Mouse (Mus musculus): Measurements from ENCODE around the gene Arhgef1. TPM values are rescaled to one million over a fixed set of nuclear protein-coding genes. Genes with fewer than 3 reads are reported as not detected.

Gene Arhgef1
- polyA plus RNA-seq, 1 experiment from 2014 or later: 78.5 TPM

- Histone ChIP-seq H3K27ac (replicated peaks) (no peak overlapping the region), H3K4me2 (no peak overlapping the region), H3K27me3 (replicated peaks) (peaks cover 82% of the 10 kb centered on the region), H3K36me3 (no peaks in the 10 kb centered on the region), H3K9ac (replicated peaks) (no peak overlapping the region), H3K9me3 (replicated peaks) (no peaks in the 10 kb centered on the region), H3K4me3 (replicated peaks) (no peak overlapping the region), H3K4me1 (peaks cover 45% of the 10 kb centered on the region)
- WGBS: 1% methylated on average over 8 of the region's 8 CpGs
- no peak; the same call in 1 of the 2 replicates for ATAC-seq (ENCODE audit: low FRiP score)
Observed at GRCm38 (mm10) chr7:24949958-24950623, 47.4 kb downstream of the Arhgef1 start.

GRCm38 (mm10) chr7:24953966-24954365, 51.3 kb downstream of the Arhgef1 start:
- no peak for ATAC-seq (ENCODE audit: low FRiP score)
- Histone ChIP-seq H3K4me3 (replicated peaks) (peak overlapping the region; percentile 37), H3K27me3 (replicated peaks) (peaks cover 67% of the 10 kb centered on the region), H3K9ac (replicated peaks) (peak overlapping the region; percentile 30; the same call in 1 of the 2 replicates), H3K9me3 (replicated peaks) (no peaks in the 10 kb centered on the region), H3K4me2 (peak overlapping the region; percentile 62), H3K4me1 (peaks cover 45% of the 10 kb centered on the region), H3K27ac (replicated peaks) (no peak overlapping the region), H3K36me3 (no peaks in the 10 kb centered on the region)
- under 1% methylated on average over 24 of the region's 24 CpGs for WGBS

- under 1% methylated on average over 30 of the region's 30 CpGs for WGBS
- Histone ChIP-seq H3K9me3 (replicated peaks) (no peaks in the 10 kb centered on the region), H3K4me1 (peaks cover 41% of the 10 kb centered on the region), H3K27me3 (replicated peaks) (peaks cover 64% of the 10 kb centered on the region), H3K36me3 (no peaks in the 10 kb centered on the region), H3K27ac (replicated peaks) (no peak overlapping the region), H3K9ac (replicated peaks) (peak overlapping the region; percentile 33; the same call in 1 of the 2 replicates), H3K4me3 (replicated peaks) (peak overlapping the region; percentile 37), H3K4me2 (peak overlapping the region; percentile 62)
- no peak; the same call in 1 of the 2 replicates for ATAC-seq (ENCODE audit: low FRiP score)
Observed at GRCm38 (mm10) chr7:24954450-24954849, 51.7 kb downstream of the Arhgef1 start.

- no peak overlapping the region for H3K27ac ChIP-seq (replicated peaks)
- peak overlapping the region; percentile 62 for H3K4me2 ChIP-seq
- peaks cover 34% of the 10 kb centered on the region for H3K4me1 ChIP-seq
- H3K27me3 ChIP-seq (replicated peaks): peaks cover 56% of the 10 kb centered on the region
- H3K9me3 ChIP-seq (replicated peaks): no peaks in the 10 kb centered on the region
- peak overlapping the region; percentile 37 for H3K4me3 ChIP-seq (replicated peaks)
- ATAC-seq (ENCODE audit: low FRiP score): no peak
- H3K9ac ChIP-seq (replicated peaks): peak overlapping the region; percentile 41
- 5% methylated on average over 32 of the region's 33 CpGs for WGBS
- no peaks in the 10 kb centered on the region for H3K36me3 ChIP-seq
Observed at GRCm38 (mm10) chr7:24955226-24955625, 52.5 kb downstream of the Arhgef1 start.

GRCm38 (mm10) chr7:24964288-24964687, 61.6 kb downstream of the Arhgef1 start:
- H3K4me1 ChIP-seq: no peaks in the 10 kb centered on the region
- no peak for ATAC-seq (ENCODE audit: low FRiP score)

GRCm38 (mm10) chr7:24964897-24965535, 62.3 kb downstream of the Arhgef1 start:
- Histone ChIP-seq H3K4me2 (no peak overlapping the region), H3K4me3 (replicated peaks) (no peak overlapping the region), H3K4me1 (no peaks in the 10 kb centered on the region), H3K27ac (replicated peaks) (no peak overlapping the region), H3K36me3 (0 out of 2 replicates have a peak, but pooled peaks cover 3% of the 10 kb centered on the region), H3K9me3 (replicated peaks) (no peaks in the 10 kb centered on the region), H3K9ac (replicated peaks) (no peak overlapping the region), H3K27me3 (replicated peaks) (no peaks in the 10 kb centered on the region)
- ATAC-seq (ENCODE audit: low FRiP score): no peak
- WGBS: 15% methylated on average over 5 of the region's 5 CpGs

More at GRCm38 (mm10) chr7:24964288-24964687, 61.6 kb downstream of the Arhgef1 start:
- H3K36me3 ChIP-seq: no peaks in the 10 kb centered on the region
- H3K27ac ChIP-seq (replicated peaks): no peak overlapping the region
- H3K9ac ChIP-seq (replicated peaks): no peak overlapping the region
- H3K9me3 ChIP-seq (replicated peaks): no peaks in the 10 kb centered on the region
- no peaks in the 10 kb centered on the region for H3K27me3 ChIP-seq (replicated peaks)
- no peak overlapping the region for H3K4me2 ChIP-seq
- H3K4me3 ChIP-seq (replicated peaks): no peak overlapping the region
- 82% methylated on average over 2 of the region's 2 CpGs for WGBS

- Histone ChIP-seq H3K36me3 (0 out of 2 replicates have a peak, but pooled peaks cover 3% of the 10 kb centered on the region), H3K9ac (replicated peaks) (no peak overlapping the region), H3K9me3 (replicated peaks) (no peaks in the 10 kb centered on the region), H3K27me3 (replicated peaks) (no peaks in the 10 kb centered on the region), H3K4me3 (replicated peaks) (no peak overlapping the region), H3K4me1 (peaks cover 12% of the 10 kb centered on the region), H3K4me2 (no peak overlapping the region), H3K27ac (replicated peaks) (no peak overlapping the region)
- 85% methylated on average over 8 of the region's 8 CpGs for WGBS
- ATAC-seq (ENCODE audit: low FRiP score): no peak
Observed at GRCm38 (mm10) chr7:24967966-24968365, 65.3 kb downstream of the Arhgef1 start.

GRCm38 (mm10) chr7:24968463-24968862, 65.8 kb downstream of the Arhgef1 start:
- H3K4me3 ChIP-seq (replicated peaks): no peak overlapping the region
- no peak overlapping the region for H3K9ac ChIP-seq (replicated peaks)
- ATAC-seq (ENCODE audit: low FRiP score): no peak
- 77% methylated on average over 6 of the region's 6 CpGs for WGBS
- no peak overlapping the region for H3K4me2 ChIP-seq
- H3K27ac ChIP-seq (replicated peaks): no peak overlapping the region
- no peaks in the 10 kb centered on the region for H3K27me3 ChIP-seq (replicated peaks)
- no peaks in the 10 kb centered on the region for H3K9me3 ChIP-seq (replicated peaks)
- peaks cover 12% of the 10 kb centered on the region for H3K4me1 ChIP-seq
- 0 out of 2 replicates have a peak, but pooled peaks cover 3% of the 10 kb centered on the region for H3K36me3 ChIP-seq

GRCm38 (mm10) chr7:24969805-24970204, 67.1 kb downstream of the Arhgef1 start:
- no peak for ATAC-seq (ENCODE audit: low FRiP score)
- Histone ChIP-seq H3K9me3 (replicated peaks) (no peaks in the 10 kb centered on the region), H3K4me3 (replicated peaks) (no peak overlapping the region), H3K4me1 (peaks cover 12% of the 10 kb centered on the region), H3K36me3 (0 out of 2 replicates have a peak, but pooled peaks cover 3% of the 10 kb centered on the region), H3K27ac (replicated peaks) (no peak overlapping the region), H3K4me2 (no peak overlapping the region), H3K27me3 (replicated peaks) (no peaks in the 10 kb centered on the region), H3K9ac (replicated peaks) (no peak overlapping the region)
- WGBS: 75% methylated on average over 12 of the region's 12 CpGs

- Histone ChIP-seq H3K9ac (replicated peaks) (no peak overlapping the region), H3K4me3 (replicated peaks) (no peak overlapping the region), H3K27me3 (replicated peaks) (no peaks in the 10 kb centered on the region), H3K27ac (replicated peaks) (no peak overlapping the region), H3K9me3 (replicated peaks) (no peaks in the 10 kb centered on the region), H3K4me1 (peaks cover 14% of the 10 kb centered on the region), H3K36me3 (0 out of 2 replicates have a peak, but pooled peaks cover 3% of the 10 kb centered on the region), H3K4me2 (no peak overlapping the region)
- no peak for ATAC-seq (ENCODE audit: low FRiP score)
- WGBS: 90% methylated on average over 3 of the region's 3 CpGs
Observed at GRCm38 (mm10) chr7:24970341-24970740, 67.6 kb downstream of the Arhgef1 start.

- H3K4me1 ChIP-seq: peaks cover 14% of the 10 kb centered on the region
- peak overlapping the region; percentile 86 for H3K27ac ChIP-seq (replicated peaks)
- peak overlapping the region; percentile 79 for H3K4me3 ChIP-seq (replicated peaks)
- no peaks in the 10 kb centered on the region for H3K27me3 ChIP-seq (replicated peaks)
- 10% methylated on average over 19 of the region's 19 CpGs for WGBS
- peak overlapping the region; percentile 90 for H3K9ac ChIP-seq (replicated peaks)
- no peak for ATAC-seq (ENCODE audit: low FRiP score)
- peak overlapping the region; percentile 75 for H3K4me2 ChIP-seq
- H3K36me3 ChIP-seq: 0 out of 2 replicates have a peak, but pooled peaks cover 3% of the 10 kb centered on the region
- no peaks in the 10 kb centered on the region for H3K9me3 ChIP-seq (replicated peaks)
Observed at GRCm38 (mm10) chr7:24971261-24971971, 68.7 kb downstream of the Arhgef1 start.

All from neural tube, embryonic 15.5 days (tissue).